Mouse (Mus musculus): Measurements from ENCODE around the gene Chchd10. TPM values are rescaled to one million over a fixed set of nuclear protein-coding genes. Genes with fewer than 3 reads are reported as not detected.

The Chchd10 gene
- polyA plus RNA-seq, 2 experiments: 11.7 to 24.8 TPM

- no peak overlapping the region for H3K9ac ChIP-seq (ENCODE audit: low read depth, low read length, severe bottlenecking)
- H3K4me3 ChIP-seq (replicated peaks; ENCODE audit: low read length): no peak overlapping the region
- no peaks in the 10 kb centered on the region; the same call in 1 of the 2 replicates for H3K27me3 ChIP-seq (ENCODE audit: control insufficient read depth, insufficient read depth, low read length)
- H3K27ac ChIP-seq (replicated peaks; ENCODE audit: low read depth, low read length): no peak overlapping the region
- ATAC-seq (ENCODE audit: low FRiP score, low read depth): no peak
- no peak overlapping the region for H3K4me2 ChIP-seq (replicated peaks; ENCODE audit: low read depth, low read length, severe bottlenecking)
- no peaks in the 10 kb centered on the region for H3K36me3 ChIP-seq (ENCODE audit: control insufficient read depth, insufficient read depth, low read length)
- H3K9me3 ChIP-seq (ENCODE audit: control insufficient read depth, low read length): no peaks in the 10 kb centered on the region
- no peak for TF ChIP-seq POLR2A (IDR thresholded peaks at IDR 0.05; ENCODE audit: borderline replicate concordance, extremely low read depth, insufficient read depth, insufficient read length)
- no peak for DNase-seq (ENCODE audit: low spot score)
- H3K4me1 ChIP-seq (ENCODE audit: control insufficient read depth, insufficient read depth, low read length): 0 out of 2 replicates have a peak, but pooled peaks cover 3% of the 10 kb centered on the region
- WGBS: 81% methylated on average over 22 of the region's 22 CpGs
These were observed 16.4 kb downstream of the Chchd10 start for GRCm38 (mm10) chr10:75949053-75950045.

- no peaks in the 10 kb centered on the region for H3K9me3 ChIP-seq (ENCODE audit: control insufficient read depth, low read length)
- 0 out of 2 replicates have a peak, but pooled peaks cover 3% of the 10 kb centered on the region for H3K4me1 ChIP-seq (ENCODE audit: control insufficient read depth, insufficient read depth, low read length)
- H3K27ac ChIP-seq (replicated peaks; ENCODE audit: low read depth, low read length): no peak overlapping the region
- ATAC-seq (ENCODE audit: low FRiP score, low read depth): peak; percentile 35; the same call in 1 of the 2 replicates
- no peak for TF ChIP-seq POLR2A (IDR thresholded peaks at IDR 0.05; ENCODE audit: borderline replicate concordance, extremely low read depth, insufficient read depth, insufficient read length)
- no peak for DNase-seq (ENCODE audit: low spot score)
- H3K4me3 ChIP-seq (replicated peaks; ENCODE audit: low read length): peak overlapping the region; percentile 34
- H3K27me3 ChIP-seq (ENCODE audit: control insufficient read depth, insufficient read depth, low read length): no peaks in the 10 kb centered on the region; the same call in 1 of the 2 replicates
- H3K9ac ChIP-seq (ENCODE audit: low read depth, low read length, severe bottlenecking): peak overlapping the region; percentile 57
- H3K36me3 ChIP-seq (ENCODE audit: control insufficient read depth, insufficient read depth, low read length): no peaks in the 10 kb centered on the region
- WGBS: 2% methylated on average over 23 of the region's 23 CpGs
- peak overlapping the region; percentile 75 for H3K4me2 ChIP-seq (replicated peaks; ENCODE audit: low read depth, low read length, severe bottlenecking)
These were observed 17.9 kb downstream of the Chchd10 start for GRCm38 (mm10) chr10:75950791-75951210.

DNA sequence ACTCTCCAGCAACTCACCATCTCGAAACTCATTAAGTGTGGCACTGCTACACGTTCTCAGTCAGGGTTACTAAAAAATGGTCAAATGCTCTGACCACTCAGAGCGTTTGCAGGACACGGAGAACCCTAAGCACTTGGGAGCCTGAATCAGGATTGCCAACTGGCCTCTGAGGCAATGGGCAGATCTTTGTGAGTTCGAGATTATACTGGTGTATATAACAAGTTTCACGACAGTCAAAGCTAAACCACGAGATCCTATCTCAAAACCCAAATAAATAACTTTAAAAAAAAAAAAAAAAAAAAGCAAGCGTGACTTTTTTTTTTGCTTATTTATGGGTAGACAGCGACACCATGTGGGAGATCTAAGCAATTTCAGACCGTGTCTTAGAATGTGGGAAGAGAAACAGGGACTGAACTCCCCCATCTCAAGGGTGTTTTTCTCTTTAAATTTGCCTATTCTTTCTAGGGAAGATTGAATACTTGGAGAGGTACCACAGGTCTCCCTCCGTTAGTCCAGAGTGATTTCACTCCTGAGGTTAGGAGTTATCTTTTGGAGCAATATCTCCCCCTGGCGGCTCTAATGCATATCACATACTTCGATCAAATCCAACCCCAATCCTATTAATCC is 18.6 kb downstream of the Chchd10 start:
- Histone ChIP-seq H3K36me3 (ENCODE audit: control insufficient read depth, insufficient read depth, low read length) (no peaks in the 10 kb centered on the region), H3K27ac (replicated peaks; ENCODE audit: low read depth, low read length) (no peak overlapping the region), H3K4me1 (ENCODE audit: control insufficient read depth, insufficient read depth, low read length) (0 out of 2 replicates have a peak, but pooled peaks cover 3% of the 10 kb centered on the region), H3K9ac (ENCODE audit: low read depth, low read length, severe bottlenecking) (peak overlapping the region; percentile 57), H3K4me3 (replicated peaks; ENCODE audit: low read length) (peak overlapping the region; percentile 34), H3K27me3 (ENCODE audit: control insufficient read depth, insufficient read depth, low read length) (no peaks in the 10 kb centered on the region; the same call in 1 of the 2 replicates), H3K4me2 (replicated peaks; ENCODE audit: low read depth, low read length, severe bottlenecking) (peak overlapping the region; percentile 75), H3K9me3 (ENCODE audit: control insufficient read depth, low read length) (no peaks in the 10 kb centered on the region)
- WGBS: 3% methylated on average over 13 of the region's 13 CpGs
- ATAC-seq (ENCODE audit: low FRiP score, low read depth) (peak; percentile 17), DNase-seq (ENCODE audit: low spot score) (peak; percentile 73)
- no peak for TF ChIP-seq POLR2A (IDR thresholded peaks at IDR 0.05; ENCODE audit: borderline replicate concordance, extremely low read depth, insufficient read depth, insufficient read length)

DNA sequence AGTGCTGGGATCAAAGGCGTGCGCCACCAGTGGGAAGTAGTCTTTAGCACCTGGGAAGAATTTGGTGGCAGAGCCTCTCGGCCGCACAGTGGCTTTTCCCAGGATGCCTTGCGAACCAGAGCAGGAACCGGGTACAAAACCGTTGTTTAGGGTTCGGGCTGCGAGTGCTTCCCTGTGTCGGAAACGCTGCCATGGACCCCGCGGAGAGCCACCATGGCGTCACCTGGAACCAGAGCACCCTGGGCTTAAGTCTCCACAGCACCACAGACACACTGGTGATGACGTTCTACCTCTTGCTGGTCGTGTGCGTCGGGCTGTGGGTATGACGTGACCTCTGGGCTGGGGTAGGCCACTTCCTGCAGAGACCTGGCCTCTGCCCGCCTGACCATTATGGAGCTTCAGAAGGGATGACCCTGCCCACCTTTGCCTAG is 21.5 kb downstream of the Chchd10 start, which contains the start of gene Gm5134:
Gene Gm5134, plus strand, starts transcription at position 134 of the 431 bp plus-strand sequence.
- Histone ChIP-seq H3K36me3 (ENCODE audit: control insufficient read depth, insufficient read depth, low read length) (no peaks in the 10 kb centered on the region), H3K27ac (replicated peaks; ENCODE audit: low read depth, low read length) (no peak within 1 kb of the TSS), H3K27me3 (ENCODE audit: control insufficient read depth, insufficient read depth, low read length) (no peaks in the 10 kb centered on the region; the same call in 1 of the 2 replicates), H3K9me3 (ENCODE audit: control insufficient read depth, low read length) (no peaks in the 10 kb centered on the region), H3K9ac (ENCODE audit: low read depth, low read length, severe bottlenecking) (no peak within 1 kb of the TSS), H3K4me3 (replicated peaks; ENCODE audit: low read length) (peak within 1 kb of the TSS; percentile 11; the same call in 1 of the 2 replicates), H3K4me2 (replicated peaks; ENCODE audit: low read depth, low read length, severe bottlenecking) (peak within 1 kb of the TSS; percentile 32), H3K4me1 (ENCODE audit: control insufficient read depth, insufficient read depth, low read length) (0 out of 2 replicates have a peak, but pooled peaks cover 3% of the 10 kb centered on the region)
- no peak for DNase-seq (ENCODE audit: low spot score)
- no peak for ATAC-seq (ENCODE audit: low FRiP score, low read depth)
- no peak for TF ChIP-seq POLR2A (IDR thresholded peaks at IDR 0.05; ENCODE audit: borderline replicate concordance, extremely low read depth, insufficient read depth, insufficient read length)
- 22% methylated on average over 20 of the region's 20 CpGs for WGBS

DNA sequence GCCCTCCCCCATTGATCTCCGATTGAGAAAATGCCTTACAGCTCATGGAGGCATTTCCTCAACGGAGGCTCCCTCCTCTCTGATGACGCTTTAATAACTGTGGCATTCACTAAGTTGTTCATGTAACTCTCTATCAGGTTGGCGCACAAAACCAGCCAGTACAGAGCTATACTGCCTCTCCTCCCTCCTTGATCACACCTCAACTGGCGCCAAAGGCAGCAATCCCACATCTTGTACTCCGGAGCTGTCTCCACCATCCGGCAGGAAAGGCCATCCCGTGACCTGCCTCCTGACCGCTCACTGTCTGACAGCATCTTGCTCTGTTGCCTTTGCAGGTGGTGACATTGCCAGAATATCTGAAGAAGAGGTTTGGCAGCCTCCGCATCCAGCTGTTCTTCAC is 40.9 kb downstream of the Chchd10 start:
- ATAC-seq (ENCODE audit: low FRiP score, low read depth) (no peak), DNase-seq (ENCODE audit: low spot score) (no peak)
- 86% methylated on average over 10 of the region's 10 CpGs for WGBS
- Histone ChIP-seq H3K27me3 (ENCODE audit: control insufficient read depth, insufficient read depth, low read length) (no peaks in the 10 kb centered on the region), H3K4me1 (ENCODE audit: control insufficient read depth, insufficient read depth, low read length) (no peaks in the 10 kb centered on the region), H3K4me3 (replicated peaks; ENCODE audit: low read length) (no peak overlapping the region), H3K9me3 (ENCODE audit: control insufficient read depth, low read length) (no peaks in the 10 kb centered on the region), H3K4me2 (replicated peaks; ENCODE audit: low read depth, low read length, severe bottlenecking) (no peak overlapping the region), H3K36me3 (ENCODE audit: control insufficient read depth, insufficient read depth, low read length) (no peaks in the 10 kb centered on the region), H3K27ac (replicated peaks; ENCODE audit: low read depth, low read length) (no peak overlapping the region), H3K9ac (ENCODE audit: low read depth, low read length, severe bottlenecking) (no peak overlapping the region)
- TF ChIP-seq POLR2A (IDR thresholded peaks at IDR 0.05; ENCODE audit: borderline replicate concordance, extremely low read depth, insufficient read depth, insufficient read length): no peak
